Mouse (Mus musculus) testis, adult 2 months (tissue): ENCODE data around the gene Tmem52. TPM values are rescaled to one million over a fixed set of nuclear protein-coding genes. Genes with fewer than 3 reads are reported as not detected.

Experiments used
- H3K27ac ChIP-seq: fragments of 200-500 bp; 2 replicates; pipeline ENCODE4 v1.5.1; 2012; ENCODE audit warnings: low read depth, low read length; ENCODE audit not compliant: control insufficient read depth, insufficient read depth
- H3K27me3 ChIP-seq: fragments of 200-500 bp; 2 replicates; pipeline ENCODE4 v1.6.1; 2012; ENCODE audit warnings: mild to moderate bottlenecking, low read length, moderate library complexity; ENCODE audit not compliant: control insufficient read depth, insufficient read depth
- H3K36me3 ChIP-seq: fragments of 200-500 bp; 2 replicates; pipeline ENCODE4 v1.6.1; 2012; ENCODE audit warnings: mild to moderate bottlenecking, low read length; ENCODE audit not compliant: control insufficient read depth, insufficient read depth
- H3K4me1 ChIP-seq: fragments of 200-500 bp; 2 replicates; pipeline ENCODE4 v1.6.1; 2012; ENCODE audit warnings: low read length; ENCODE audit not compliant: control insufficient read depth, insufficient read depth
- H3K4me3 ChIP-seq: fragments of 200-500 bp; 2 replicates; pipeline ENCODE4 v1.5.1; 2012; ENCODE audit warnings: low read depth, mild to moderate bottlenecking, low read length, moderate library complexity, mixed read lengths; ENCODE audit not compliant: control insufficient read depth
- CTCF ChIP-seq: fragments of 200-500 bp; IDR thresholded peaks from 2 replicates; pipeline ENCODE4 v1.5.1; 2012; ENCODE audit warnings: low read depth, mild to moderate bottlenecking, inconsistent platforms, low read length, moderate library complexity; ENCODE audit not compliant: control insufficient read depth, insufficient read depth, insufficient replicate concordance
- POLR2A ChIP-seq: fragments of 200-500 bp; IDR thresholded peaks from 2 replicates; pipeline ENCODE4 v1.6.1; 2012; ENCODE audit warnings: low read depth, mild to moderate bottlenecking, inconsistent platforms, low read length, moderate library complexity; ENCODE audit not compliant: control insufficient read depth
- polyA plus RNA-seq: library from polyadenylated mRNA; depleted of rRNA; stranded (reverse); fragments of >200 nt; gene quantifications from 2 replicates; pipeline ENCODE4 v1.2.3, GENCODE M21; 2012; rRNA removed

The Tmem52 gene
- polyA plus RNA-seq, 1 experiment: 30.0 TPM

DNA sequence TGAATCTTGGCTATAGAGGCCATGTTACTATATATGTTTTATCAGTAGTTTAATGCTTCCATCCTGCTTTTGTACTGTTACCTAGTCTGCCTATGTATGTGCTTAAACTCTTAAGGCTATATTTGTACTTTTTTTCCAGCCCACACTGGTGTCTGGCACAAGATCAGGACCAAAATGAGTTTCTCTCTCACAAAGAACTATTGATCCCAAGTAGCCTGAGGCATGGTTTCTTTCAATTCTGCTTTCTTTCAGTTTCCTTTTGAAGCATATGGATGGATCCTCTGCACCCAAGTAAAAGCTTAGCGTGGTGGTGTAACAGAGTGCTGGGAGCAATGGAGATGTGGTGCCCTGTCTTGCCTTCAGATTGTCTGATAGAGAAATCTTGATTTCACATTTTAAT lies 42.1 kb downstream of the Tmem52 start:
- no peaks in the 10 kb centered on the region for H3K36me3 ChIP-seq
- peaks cover under 1% of the 10 kb centered on the region; the same call in 1 of the 2 replicates for H3K4me1 ChIP-seq
- H3K27me3 ChIP-seq: no peaks in the 10 kb centered on the region
- no peak for TF ChIP-seq CTCF
- no peak for TF ChIP-seq POLR2A
- H3K27ac ChIP-seq: no peak overlapping the region
- no peak overlapping the region for H3K4me3 ChIP-seq

DNA sequence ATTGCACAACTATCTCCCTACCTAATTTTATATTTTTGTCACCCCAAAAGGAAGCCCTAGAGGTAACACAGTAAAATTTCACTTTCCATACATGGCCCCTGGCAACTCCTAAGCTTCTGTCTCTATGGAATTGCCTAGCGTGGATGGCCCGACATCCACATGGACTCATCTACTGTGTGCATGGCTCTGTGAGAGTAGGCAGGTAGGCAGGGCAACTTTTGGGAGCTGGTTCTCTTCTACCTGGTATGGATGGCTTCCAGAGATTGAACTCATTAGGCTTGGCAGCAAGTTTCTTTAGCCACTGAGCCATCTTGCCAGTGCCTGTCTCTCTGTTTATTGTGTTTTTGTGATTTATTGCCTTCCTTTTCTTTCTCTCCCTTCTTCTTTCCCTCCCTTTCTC lies 45.9 kb downstream of the Tmem52 start:
- H3K27me3 ChIP-seq: no peaks in the 10 kb centered on the region
- no peak overlapping the region for H3K4me3 ChIP-seq
- no peak overlapping the region for H3K27ac ChIP-seq
- TF ChIP-seq CTCF (no peak), POLR2A (no peak)
- no peaks in the 10 kb centered on the region for H3K4me1 ChIP-seq
- no peaks in the 10 kb centered on the region for H3K36me3 ChIP-seq

DNA sequence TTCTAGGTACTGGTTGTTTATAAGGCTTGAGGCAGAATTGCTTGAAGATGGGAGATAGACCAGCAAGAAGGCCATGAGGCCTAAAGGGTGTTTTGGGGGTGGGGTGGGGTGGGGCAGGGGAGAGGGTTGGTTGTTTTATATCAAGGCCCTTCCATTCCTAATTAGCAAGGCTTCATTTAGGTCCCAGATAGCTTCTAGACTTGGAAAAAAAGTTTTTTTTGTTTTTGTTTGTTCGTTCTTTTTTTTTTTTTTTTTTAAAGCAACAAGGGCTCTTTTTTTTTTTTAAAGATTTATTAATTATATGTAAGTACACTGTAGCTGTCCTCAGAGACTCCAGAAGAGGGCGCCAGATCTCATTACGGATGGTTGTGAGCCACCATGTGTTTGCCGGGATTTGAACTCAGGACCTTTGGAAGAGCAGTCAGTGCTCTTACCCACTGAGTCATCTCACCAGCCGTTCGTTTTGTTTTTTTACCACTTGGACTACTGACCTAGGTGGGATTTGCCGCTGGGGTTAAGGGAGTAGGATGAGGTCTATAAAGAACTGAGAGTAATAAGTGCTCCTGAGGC lies 49.1 kb downstream of the Tmem52 start:
- H3K4me3 ChIP-seq: no peak overlapping the region
- no peak overlapping the region for H3K27ac ChIP-seq
- no peaks in the 10 kb centered on the region for H3K27me3 ChIP-seq
- no peaks in the 10 kb centered on the region for H3K36me3 ChIP-seq
- no peaks in the 10 kb centered on the region for H3K4me1 ChIP-seq
- no peak for TF ChIP-seq POLR2A
- no peak for TF ChIP-seq CTCF

Other genes with a start within 250 kb of the Tmem52 start
- 5.0 and 6.4 TPM in 2 replicates for gene Ski, start 246.5 kb upstream of the Tmem52 start, polyA plus RNA-seq
- 12.4 and 12.7 TPM in 2 replicates for gene Faap20, start 219.3 kb upstream of the Tmem52 start, polyA plus RNA-seq
- gene Prkcz, start 107.8 kb upstream of the Tmem52 start, polyA plus RNA-seq: 16.5 and 21.1 TPM in 2 replicates
- gene Gabrd, start 71.0 kb upstream of the Tmem52 start, polyA plus RNA-seq: 0.17 and 0.26 TPM in 2 replicates
- 79.6 and 79.9 TPM in 2 replicates for gene Cfap74, start 59.9 kb upstream of the Tmem52 start, polyA plus RNA-seq
- 356 and 422 TPM in 2 replicates for gene Gnb1, start 22.2 kb downstream of the Tmem52 start, polyA plus RNA-seq
- 43.1 and 48.9 TPM in 2 replicates for gene Nadk, start 93.3 kb downstream of the Tmem52 start, polyA plus RNA-seq
- 3.2 and 3.5 TPM in 2 replicates for gene Slc35e2, start 132.3 kb downstream of the Tmem52 start, polyA plus RNA-seq
- gene Cdk11b, start 155.7 kb downstream of the Tmem52 start, polyA plus RNA-seq: 23.6 and 29.9 TPM in 2 replicates
- not detected in 2 replicates for gene Gm10563, start 176.3 kb downstream of the Tmem52 start, polyA plus RNA-seq
- 3.7 and 5.9 TPM in 2 replicates for gene Mmp23, start 184.3 kb downstream of the Tmem52 start, polyA plus RNA-seq
- gene Mib2, start 200.1 kb downstream of the Tmem52 start, polyA plus RNA-seq: 39.3 and 40.6 TPM in 2 replicates
- 2.7 and 3.3 TPM in 2 replicates for gene Fndc10, start 225.2 kb downstream of the Tmem52 start, polyA plus RNA-seq
- 34.6 and 37.4 TPM in 2 replicates for gene Ssu72, start 235.7 kb downstream of the Tmem52 start, polyA plus RNA-seq